Mouse (Mus musculus): ENCODE results near the gene Cdh7. TPM values are rescaled to one million over a fixed set of nuclear protein-coding genes. Genes with fewer than 3 reads are reported as not detected.
A peak's percentile ranks its signal among the peaks of the same experiment; 100 is the strongest.

Gene Cdh7
- polyA plus RNA-seq (2015; fragmentation: Nextera tagmentation; extraction: Ambion mirVana), result not detected in 2 replicates

GRCm38 (mm10) chr1:109982064-109982808 is at the start of gene Cdh7:
Gene Cdh7 (plus strand): TSS chr1:109982431.
- Histone ChIP-seq H3K27me3 (peaks cover 12% of the 10 kb centered on the region; the same call in 1 of the 2 replicates), H3K9ac (no peak within 1 kb of the TSS), H3K4me1 (replicated peaks) (no peaks in the 10 kb centered on the region), H3K4me2 (peak within 1 kb of the TSS; percentile 40), H3K9me3 (replicated peaks) (no peaks in the 10 kb centered on the region), H3K27ac (no peak within 1 kb of the TSS), H3K36me3 (no peaks in the 10 kb centered on the region), H3K4me3 (replicated peaks) (peak within 1 kb of the TSS; percentile 27; the same call in 1 of the 2 replicates)
- WGBS (ENCODE audit: insufficient replicate concordance), result 5% methylated on average over 35 of the region's 35 CpGs
- no peak for ATAC-seq (ENCODE audit: low read depth)
- DNase-seq, result no peak

GRCm38 (mm10) chr1:109932674-109933073 is 49.6 kb upstream of the Cdh7 start:
- Histone ChIP-seq H3K9me3 (replicated peaks) (no peaks in the 10 kb centered on the region), H3K27me3 (no peaks in the 10 kb centered on the region)
- WGBS (ENCODE audit: insufficient replicate concordance), result 67% methylated on average over 3 of the region's 3 CpGs

DNA sequence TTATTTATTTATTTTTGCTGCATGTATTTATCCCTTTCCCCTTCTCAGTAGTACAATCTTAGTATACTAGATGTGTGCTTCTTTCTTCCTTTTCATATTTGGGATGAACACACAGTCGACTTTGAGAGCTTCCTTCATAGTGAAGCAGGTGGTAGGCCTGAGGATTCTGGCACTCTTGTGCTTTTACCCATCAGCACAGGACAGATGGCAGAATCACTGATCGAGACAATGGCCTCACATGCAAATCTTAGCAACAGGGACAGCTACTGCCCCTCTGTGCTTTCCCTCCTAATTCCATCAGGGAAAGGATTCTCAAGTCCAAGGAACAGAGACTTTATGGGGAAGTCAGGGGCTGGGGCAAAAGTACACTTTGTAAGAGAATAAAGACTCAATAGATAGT is 33.7 kb upstream of the Cdh7 start:
- Histone ChIP-seq H3K4me3 (replicated peaks) (no peak overlapping the region), H3K27ac (no peak overlapping the region), H3K9ac (no peak overlapping the region), H3K9me3 (replicated peaks) (no peaks in the 10 kb centered on the region), H3K36me3 (no peaks in the 10 kb centered on the region), H3K4me1 (replicated peaks) (no peaks in the 10 kb centered on the region), H3K27me3 (no peaks in the 10 kb centered on the region), H3K4me2 (no peak overlapping the region)
- WGBS (ENCODE audit: insufficient replicate concordance), result 58% methylated on average over 2 of the region's 2 CpGs
- ATAC-seq (ENCODE audit: low read depth) (no peak), DNase-seq (no peak)

More at GRCm38 (mm10) chr1:109932674-109933073, 49.6 kb upstream of the Cdh7 start:
- H3K36me3 ChIP-seq, result no peaks in the 10 kb centered on the region
- ATAC-seq (ENCODE audit: low read depth), result no peak
- H3K4me3 ChIP-seq (replicated peaks), result no peak overlapping the region
- no peak for DNase-seq
- H3K9ac ChIP-seq, result no peak overlapping the region
- no peak overlapping the region for H3K4me2 ChIP-seq
- no peaks in the 10 kb centered on the region for H3K4me1 ChIP-seq (replicated peaks)
- no peak overlapping the region for H3K27ac ChIP-seq

- Histone ChIP-seq H3K4me3 (replicated peaks) (no peak overlapping the region), H3K27ac (no peak overlapping the region), H3K36me3 (no peaks in the 10 kb centered on the region), H3K9me3 (replicated peaks) (no peaks in the 10 kb centered on the region), H3K27me3 (no peaks in the 10 kb centered on the region), H3K4me1 (replicated peaks) (no peaks in the 10 kb centered on the region), H3K9ac (no peak overlapping the region), H3K4me2 (no peak overlapping the region)
- no peak for DNase-seq
- 71% methylated on average over 5 of the region's 5 CpGs for WGBS (ENCODE audit: insufficient replicate concordance)
- no peak for ATAC-seq (ENCODE audit: low read depth)
Observed at GRCm38 (mm10) chr1:109971721-109972425, 10.4 kb upstream of the Cdh7 start.

GRCm38 (mm10) chr1:109972426-109973015 is 9.7 kb upstream of the Cdh7 start:
- no peaks in the 10 kb centered on the region for H3K9me3 ChIP-seq (replicated peaks)
- H3K4me3 ChIP-seq (replicated peaks), result no peak overlapping the region
- ATAC-seq (ENCODE audit: low read depth), result no peak
- H3K4me2 ChIP-seq, result no peak overlapping the region
- H3K27me3 ChIP-seq, result no peaks in the 10 kb centered on the region
- WGBS (ENCODE audit: insufficient replicate concordance), result 56% methylated on average over 4 of the region's 4 CpGs
- DNase-seq, result no peak
- H3K36me3 ChIP-seq, result no peaks in the 10 kb centered on the region
- no peak overlapping the region for H3K9ac ChIP-seq
- H3K27ac ChIP-seq, result no peak overlapping the region
- H3K4me1 ChIP-seq (replicated peaks), result no peaks in the 10 kb centered on the region

GRCm38 (mm10) chr1:109982809-109983536 is 742 bp downstream of the Cdh7 start:
- Histone ChIP-seq H3K9ac (no peak overlapping the region), H3K4me2 (peak overlapping the region; percentile 40), H3K36me3 (no peaks in the 10 kb centered on the region), H3K4me1 (replicated peaks) (no peaks in the 10 kb centered on the region), H3K9me3 (replicated peaks) (no peaks in the 10 kb centered on the region), H3K4me3 (replicated peaks) (peak overlapping the region; percentile 27; the same call in 1 of the 2 replicates), H3K27me3 (peaks cover 12% of the 10 kb centered on the region; the same call in 1 of the 2 replicates), H3K27ac (no peak overlapping the region)
- ATAC-seq (ENCODE audit: low read depth), result no peak
- DNase-seq, result no peak
- WGBS (ENCODE audit: insufficient replicate concordance), result 2% methylated on average over 38 of the region's 38 CpGs

DNA sequence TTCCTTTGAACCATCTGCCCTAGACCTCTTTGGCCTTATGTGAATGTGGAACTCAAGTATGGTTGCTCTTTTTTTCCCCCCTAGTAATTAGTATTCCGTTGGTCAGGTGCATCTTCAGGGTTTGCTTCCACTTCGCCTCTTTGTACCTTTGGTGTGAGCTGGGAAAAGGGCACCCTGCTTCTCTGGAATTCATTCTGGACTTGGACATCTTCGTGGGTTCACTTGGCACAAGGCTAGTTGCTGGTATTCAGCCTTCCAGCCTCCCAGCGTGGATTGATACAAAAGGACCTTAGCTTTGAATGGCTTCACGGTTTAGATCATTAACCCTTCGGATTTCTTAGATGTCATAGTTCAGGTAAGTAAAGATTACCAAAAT is 1.3 kb downstream of the Cdh7 start:
- DNase-seq (no peak), ATAC-seq (ENCODE audit: low read depth) (no peak)
- Histone ChIP-seq H3K9me3 (replicated peaks) (no peaks in the 10 kb centered on the region), H3K36me3 (no peaks in the 10 kb centered on the region), H3K9ac (no peak overlapping the region), H3K27ac (no peak overlapping the region), H3K4me2 (no peak overlapping the region), H3K4me3 (replicated peaks) (no peak overlapping the region), H3K27me3 (peaks cover 12% of the 10 kb centered on the region; the same call in 1 of the 2 replicates), H3K4me1 (replicated peaks) (no peaks in the 10 kb centered on the region)
- WGBS (ENCODE audit: insufficient replicate concordance), result 17% methylated on average over 6 of the region's 6 CpGs

- Histone ChIP-seq H3K4me1 (replicated peaks) (no peaks in the 10 kb centered on the region), H3K36me3 (no peaks in the 10 kb centered on the region), H3K4me2 (no peak overlapping the region), H3K9me3 (replicated peaks) (no peaks in the 10 kb centered on the region), H3K9ac (no peak overlapping the region), H3K27me3 (peaks cover 12% of the 10 kb centered on the region; the same call in 1 of the 2 replicates), H3K4me3 (replicated peaks) (no peak overlapping the region), H3K27ac (no peak overlapping the region)
- DNase-seq (no peak), ATAC-seq (ENCODE audit: low read depth) (no peak)
- 49% methylated on average over 3 of the region's 3 CpGs for WGBS (ENCODE audit: insufficient replicate concordance)
Observed at GRCm38 (mm10) chr1:109984776-109985175, 2.5 kb downstream of the Cdh7 start.

- no peaks in the 10 kb centered on the region for H3K4me1 ChIP-seq (replicated peaks)
- H3K36me3 ChIP-seq, result no peaks in the 10 kb centered on the region
- no peak for DNase-seq
- ATAC-seq (ENCODE audit: low read depth), result no peak
- no peak overlapping the region for H3K4me3 ChIP-seq (replicated peaks)
- peaks cover 12% of the 10 kb centered on the region; the same call in 1 of the 2 replicates for H3K27me3 ChIP-seq
- no peaks in the 10 kb centered on the region for H3K9me3 ChIP-seq (replicated peaks)
- H3K9ac ChIP-seq, result no peak overlapping the region
- no peak overlapping the region for H3K4me2 ChIP-seq
- 6% methylated on average over 1 of the region's 1 CpGs for WGBS (ENCODE audit: insufficient replicate concordance)
- H3K27ac ChIP-seq, result no peak overlapping the region
Observed at GRCm38 (mm10) chr1:109985468-109985867, 3.2 kb downstream of the Cdh7 start.

- Histone ChIP-seq H3K4me2 (no peak overlapping the region), H3K4me1 (replicated peaks) (no peaks in the 10 kb centered on the region), H3K36me3 (no peaks in the 10 kb centered on the region), H3K27me3 (no peaks in the 10 kb centered on the region), H3K9me3 (replicated peaks) (no peaks in the 10 kb centered on the region), H3K27ac (no peak overlapping the region), H3K4me3 (replicated peaks) (no peak overlapping the region), H3K9ac (no peak overlapping the region)
- DNase-seq (no peak), ATAC-seq (ENCODE audit: low read depth) (no peak)
- 40% methylated on average over 2 of the region's 2 CpGs for WGBS (ENCODE audit: insufficient replicate concordance)
Observed at GRCm38 (mm10) chr1:109989541-109989940, 7.3 kb downstream of the Cdh7 start.

DNA sequence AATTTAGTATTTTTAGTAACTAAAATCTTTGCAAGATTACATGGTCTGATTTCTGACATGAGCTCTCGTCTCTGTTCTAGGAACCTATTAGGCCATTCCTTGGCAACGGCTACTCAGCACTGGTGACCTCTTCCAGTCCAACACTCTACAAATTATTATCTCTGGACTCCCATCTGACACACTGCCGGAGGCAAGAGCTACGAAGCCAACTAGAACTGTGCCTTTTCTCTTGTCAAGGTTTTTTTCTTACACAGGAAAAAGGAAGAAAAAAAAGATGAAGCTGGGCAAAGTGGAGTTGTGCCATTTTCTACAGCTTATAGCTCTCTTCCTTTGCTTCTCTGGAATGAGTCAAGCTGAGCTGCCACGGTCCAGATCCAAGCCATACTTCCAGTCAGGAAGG is 11.7 kb downstream of the Cdh7 start:
- Histone ChIP-seq H3K4me3 (replicated peaks) (no peak overlapping the region), H3K4me1 (replicated peaks) (no peaks in the 10 kb centered on the region), H3K36me3 (no peaks in the 10 kb centered on the region), H3K27me3 (no peaks in the 10 kb centered on the region), H3K27ac (no peak overlapping the region), H3K9ac (no peak overlapping the region), H3K9me3 (replicated peaks) (no peaks in the 10 kb centered on the region), H3K4me2 (no peak overlapping the region)
- DNase-seq (no peak), ATAC-seq (ENCODE audit: low read depth) (no peak)
- WGBS (ENCODE audit: insufficient replicate concordance), result 62% methylated on average over 5 of the region's 5 CpGs
